Comparison of ENCODE assay signal across 8 mouse cellular contexts in genomic region chr9:74868336-74868950, GRCm38 (mm10). TPM values are rescaled to one million over a fixed set of nuclear protein-coding genes. Genes with fewer than 3 reads are reported as not detected.
DNase-seq lines count a peak whose midpoint lies in the region; ATAC-seq and TF ChIP-seq lines count a peak whose summit lies in the region.

No protein-coding gene starts in this region.

- H3K4me3 ChIP-seq in ES-Bruce4 (ENCODE audit: low read depth, low read length): no peak overlapping the region
- no peak overlapping the region for H3K4me3 ChIP-seq in forebrain, embryonic 15.5 days
- peak overlapping the region; percentile 22 for H3K4me3 ChIP-seq in midbrain, embryonic 14.5 days (replicated peaks; ENCODE audit: low read depth, low read length)
- no peak overlapping the region for H3K4me3 ChIP-seq in thymus, adult 2 months (ENCODE audit: control insufficient read depth, insufficient read depth, low read length)

- TF ChIP-seq POLR2A in ES-Bruce4 (IDR thresholded peaks at IDR 0.05; ENCODE audit: insufficient read depth, low read length): no peak
- no peak for TF ChIP-seq POLR2A in thymus, adult 2 months (IDR thresholded peaks at IDR 0.05; ENCODE audit: control insufficient read depth, extremely low read depth, insufficient read depth, low read length, poor library complexity)

- H3K36me3 ChIP-seq in ES-Bruce4 (ENCODE audit: control insufficient read depth, insufficient read depth, low read length, poor library complexity, severe bottlenecking): no peaks in the 10 kb centered on the region
- H3K36me3 ChIP-seq in forebrain, embryonic 15.5 days: no peaks in the 10 kb centered on the region
- H3K36me3 ChIP-seq in midbrain, embryonic 14.5 days (ENCODE audit: control insufficient read depth, insufficient read depth, low read length): no peaks in the 10 kb centered on the region
- H3K36me3 ChIP-seq in thymus, adult 2 months (ENCODE audit: control insufficient read depth, insufficient read depth, low read length): no peaks in the 10 kb centered on the region

- H3K9me3 ChIP-seq in ES-Bruce4 (replicated peaks; ENCODE audit: control insufficient read depth, insufficient read depth, low read length, poor library complexity, severe bottlenecking): no peaks in the 10 kb centered on the region
- no peaks in the 10 kb centered on the region for H3K9me3 ChIP-seq in forebrain, embryonic 15.5 days
- no peaks in the 10 kb centered on the region for H3K9me3 ChIP-seq in midbrain, embryonic 14.5 days (ENCODE audit: control insufficient read depth, low read length)

- peak; percentile 66 for TF ChIP-seq EP300 in ES-Bruce4 (IDR thresholded peaks at IDR 0.05; ENCODE audit: insufficient read depth, low read depth, low read length)

- H3K9ac ChIP-seq in ES-Bruce4 (ENCODE audit: low read depth, poor library complexity, severe bottlenecking): no peak overlapping the region
- H3K9ac ChIP-seq in forebrain, embryonic 15.5 days (replicated peaks): no peak overlapping the region
- peak overlapping the region; percentile 51 for H3K9ac ChIP-seq in midbrain, embryonic 14.5 days (replicated peaks; ENCODE audit: low read length)

- DNase-seq in adrenal gland, postnatal 14 days: peak; percentile 70
- no peak for DNase-seq in adrenal gland, adult 8-10 months
- DNase-seq in midbrain, embryonic 14.5 days: peak; percentile 62
- DNase-seq in thymus, adult 2 months: no peak
- no peak for DNase-seq in adipocyte (ENCODE audit: low spot score)
- no peak for DNase-seq in right cerebral cortex, postnatal 4 days

- peaks cover 9% of the 10 kb centered on the region for H3K27me3 ChIP-seq in ES-Bruce4 (ENCODE audit: control insufficient read depth, insufficient read depth, low read length, poor library complexity, severe bottlenecking)
- H3K27me3 ChIP-seq in forebrain, embryonic 15.5 days: peaks cover 82% of the 10 kb centered on the region
- H3K27me3 ChIP-seq in midbrain, embryonic 14.5 days (ENCODE audit: control insufficient read depth, insufficient read depth, low read length): peaks cover 39% of the 10 kb centered on the region
- peaks cover 25% of the 10 kb centered on the region for H3K27me3 ChIP-seq in thymus, adult 2 months (ENCODE audit: control insufficient read depth, insufficient read depth, low read length)

- no peak overlapping the region for H3K27ac ChIP-seq in ES-Bruce4 (ENCODE audit: insufficient read depth, low read length)
- no peak overlapping the region for H3K27ac ChIP-seq in forebrain, embryonic 15.5 days (replicated peaks)
- H3K27ac ChIP-seq in midbrain, embryonic 14.5 days (replicated peaks; ENCODE audit: low read depth, low read length): peak overlapping the region; percentile 83
- H3K27ac ChIP-seq in thymus, adult 2 months (ENCODE audit: control insufficient read depth, insufficient read depth, low read length): no peak overlapping the region

- no peak for TF ChIP-seq CTCF in ES-Bruce4 (IDR thresholded peaks at IDR 0.05; ENCODE audit: low read depth, low read length)
- TF ChIP-seq CTCF in thymus, adult 2 months (IDR thresholded peaks at IDR 0.05; ENCODE audit: borderline replicate concordance, control insufficient read depth, extremely low read depth, insufficient read depth, low read length, poor library complexity): no peak

- H3K4me2 ChIP-seq in forebrain, embryonic 15.5 days (replicated peaks): no peak overlapping the region
- peak overlapping the region; percentile 91 for H3K4me2 ChIP-seq in midbrain, embryonic 14.5 days (ENCODE audit: low read length)

- 0 out of 2 replicates have a peak, but pooled peaks have one; percentile 17 for ATAC-seq in forebrain, embryonic 15.5 days (replicated peaks)
- ATAC-seq in midbrain, embryonic 14.5 days (ENCODE audit: low FRiP score, low TSS enrichment): no peak

- no peaks in the 10 kb centered on the region for H3K4me1 ChIP-seq in ES-Bruce4 (ENCODE audit: control insufficient read depth, insufficient read depth, low read length)
- H3K4me1 ChIP-seq in forebrain, embryonic 15.5 days: peaks cover 20% of the 10 kb centered on the region
- peaks cover 27% of the 10 kb centered on the region for H3K4me1 ChIP-seq in midbrain, embryonic 14.5 days (ENCODE audit: control insufficient read depth, insufficient read depth, low read length)
- no peaks in the 10 kb centered on the region for H3K4me1 ChIP-seq in thymus, adult 2 months (replicated peaks; ENCODE audit: control insufficient read depth, insufficient read depth, low read length)

- WGBS in forebrain, embryonic 15.5 days: 2% methylated on average over 22 of the region's 22 CpGs
- 2% methylated on average over 22 of the region's 22 CpGs for WGBS in midbrain, embryonic 14.5 days
- WGBS in thymus, adult 2 months: 16% methylated on average over 22 of the region's 22 CpGs

RNA-seq across cellular contexts. Expression of gene Onecut1, which starts 6.7 kb away (rescaled TPM):
- 0.19 and 7.6 TPM in 2 replicates for total RNA-seq in adrenal gland, postnatal 14 days (2021)
- under 1 TPM in 1 of 4 experiments, not detected in 3; 0.11 TPM for total RNA-seq in adrenal gland, adult 8-10 months (2022)
- polyA plus RNA-seq in ES-Bruce4 (2011; ENCODE audit: insufficient read depth, insufficient read length, low read depth, missing spikeins): 0.44 TPM in 1 of 2 replicates, not detected in the other
- 0.47 and 1.3 TPM in 2 replicates for polyA plus RNA-seq in forebrain, embryonic 15.5 days (2015; fragmentation: Nextera tagmentation; extraction: Ambion mirVana)
- 7.6 and 9.1 TPM in 2 replicates for polyA plus RNA-seq in midbrain, embryonic 14.5 days (2014; fragmentation: Nextera tagmentation; extraction: Ambion mirVana)
- polyA plus RNA-seq in thymus, adult 2 months (2012; rRNA removed): 0.03 and 0.05 TPM in 2 replicates

Comparison
In these comparisons a context has a peak if more than half of its experiments do, and no peak if none do; other contexts are left out.
1. DNase-seq: peak in adrenal gland, postnatal 14 days (single experiment) and midbrain, embryonic 14.5 days (single experiment); none in adrenal gland, adult 8-10 months (single experiment), thymus, adult 2 months (single experiment), adipocyte (single experiment) and right cerebral cortex, postnatal 4 days (single experiment).